Mouse (Mus musculus): ENCODE data around the gene Zbtb26.

Zbtb26 gene

DNA sequence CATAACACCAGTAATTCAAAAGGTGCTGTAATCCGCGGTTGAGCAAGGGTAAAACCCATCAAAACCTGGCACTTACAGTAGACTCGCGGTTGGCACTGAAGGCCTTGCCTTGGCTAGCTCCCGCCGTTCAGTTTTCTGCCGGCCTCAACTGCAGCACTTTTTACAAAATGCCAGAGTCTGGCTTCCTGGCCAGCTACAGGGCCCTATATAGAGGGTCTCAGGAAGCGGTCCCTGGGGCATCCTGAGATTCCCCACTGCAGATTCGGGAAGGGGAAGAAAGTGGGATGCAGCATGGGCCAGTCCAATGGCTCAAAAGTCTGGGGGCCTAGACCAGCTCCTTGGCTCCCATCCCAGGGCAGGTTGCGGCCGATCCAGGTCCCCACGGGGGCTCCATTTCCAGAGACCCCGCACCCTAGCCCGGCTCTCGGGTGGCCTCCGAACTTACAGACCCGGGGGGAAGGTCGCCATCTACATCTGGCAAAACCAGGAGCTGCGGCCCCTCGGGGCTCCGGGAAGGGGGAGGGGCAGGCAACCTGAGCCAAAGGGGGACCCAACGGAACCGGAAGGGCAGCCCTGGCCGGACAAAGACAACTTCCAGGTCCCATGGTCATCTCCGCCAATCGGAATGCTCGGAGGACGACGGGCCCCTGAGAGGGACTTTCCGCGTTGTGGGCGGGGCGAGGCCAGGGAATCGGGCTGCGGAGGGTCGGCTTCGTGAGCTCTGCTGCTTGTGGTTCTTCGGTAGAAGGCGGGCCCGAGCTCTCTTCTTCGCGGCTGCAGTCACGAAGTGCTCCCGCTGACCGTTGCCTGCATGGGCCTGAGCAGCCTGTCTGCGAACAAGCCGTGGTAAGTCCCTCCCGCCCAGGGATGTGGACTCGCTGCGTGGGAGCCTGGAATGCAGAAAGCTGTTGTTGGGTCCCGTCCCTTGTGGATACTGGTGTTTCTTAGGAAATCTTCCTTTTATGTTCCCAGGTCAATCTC is at the start of gene Zbtb26, which contains the start of the genes Zbtb6 and Rabgap1:
TSS of gene Zbtb26 (minus strand) at position 525 of the 981 bp plus-strand sequence.
TSS of gene Zbtb6 (minus strand) at position 561 of the 981 bp plus-strand sequence.
TSS of gene Rabgap1 (plus strand) at position 669 of the 981 bp plus-strand sequence.
- in situ Hi-C loops (cut with MboI; ENCODE audit: low sequenced_read_pairs): no loop called here

DNA sequence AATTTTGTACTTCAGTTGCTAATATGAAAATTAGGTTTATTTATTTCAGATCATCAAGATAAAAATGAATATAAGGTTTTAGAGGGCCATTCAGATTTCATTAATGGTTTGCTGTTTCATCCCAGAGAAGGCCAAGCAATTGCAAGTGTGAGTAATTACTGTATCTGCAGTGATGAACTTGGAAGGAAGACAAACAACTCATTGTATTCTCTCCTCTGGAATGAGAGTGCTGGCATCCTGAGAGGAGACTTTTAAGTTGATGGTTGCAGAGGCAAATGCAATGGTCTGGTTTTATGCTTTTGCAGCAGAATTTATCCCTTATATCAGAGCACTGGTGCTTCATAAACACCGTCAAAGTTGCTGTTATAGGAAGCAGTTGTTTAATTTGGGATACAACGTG is 46.0 kb upstream of the Zbtb26 start:
- in situ Hi-C loops (cut with MboI; ENCODE audit: low sequenced_read_pairs): no loop called here

DNA sequence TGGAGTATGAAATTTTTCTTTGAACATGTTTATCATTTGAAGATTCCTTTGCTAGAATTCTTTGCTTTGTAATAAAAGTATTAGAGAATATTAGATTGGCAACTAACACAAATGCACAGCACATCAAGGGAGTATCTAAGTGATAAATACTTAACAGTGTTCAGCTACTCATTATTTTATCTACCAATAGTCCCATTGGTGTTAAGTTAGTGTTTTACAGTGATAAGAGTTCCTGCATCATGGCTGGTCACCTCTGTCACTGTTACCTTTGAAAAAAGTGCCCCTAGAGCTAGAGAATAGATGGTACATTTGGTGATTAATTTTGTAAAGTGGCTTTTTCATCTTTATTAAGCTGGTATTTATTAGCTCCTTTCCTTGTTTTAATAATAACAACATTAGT is 43.5 kb upstream of the Zbtb26 start:
- in situ Hi-C loops (cut with MboI; ENCODE audit: low sequenced_read_pairs): no loop called here

DNA sequence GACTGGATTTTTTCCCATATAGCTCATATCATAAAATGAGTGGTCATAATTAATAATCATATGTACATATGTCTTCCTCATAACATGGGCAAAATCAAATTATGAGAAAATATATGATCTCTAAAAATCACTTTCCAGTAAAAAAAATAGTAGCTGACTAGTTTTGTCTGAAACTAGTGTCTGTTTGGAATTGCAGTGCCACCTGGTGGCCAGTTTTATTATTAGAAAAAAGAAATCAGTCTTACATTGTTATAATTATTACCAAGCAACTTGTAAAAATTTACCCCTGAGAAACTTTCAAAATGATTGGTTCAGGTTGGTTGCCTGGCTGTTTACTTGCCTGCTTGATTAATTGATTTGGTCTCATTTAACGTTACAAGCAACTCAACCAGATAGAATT is 42.4 kb upstream of the Zbtb26 start:
- in situ Hi-C loops (cut with MboI; ENCODE audit: low sequenced_read_pairs): no loop called here

DNA sequence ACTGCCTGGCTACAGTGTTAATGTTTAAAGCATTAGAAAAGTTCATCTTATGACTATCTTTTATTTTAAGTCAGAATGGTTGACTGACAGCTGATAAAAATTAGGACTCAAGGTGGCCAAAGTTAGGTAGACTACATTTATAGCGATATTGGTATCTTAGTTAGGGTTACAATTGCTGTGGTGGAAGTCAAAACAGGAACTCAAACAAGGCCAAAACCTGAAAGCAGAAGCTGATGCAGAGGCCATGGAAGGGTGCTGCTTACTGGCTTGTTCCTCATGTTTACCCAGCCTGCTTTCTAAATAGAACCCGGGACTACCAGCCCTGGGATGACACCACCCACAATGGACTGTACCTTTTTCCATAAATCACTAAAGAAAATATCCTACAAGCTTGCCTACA is 41.2 kb upstream of the Zbtb26 start:
- in situ Hi-C loops (cut with MboI; ENCODE audit: low sequenced_read_pairs): no loop called here

DNA sequence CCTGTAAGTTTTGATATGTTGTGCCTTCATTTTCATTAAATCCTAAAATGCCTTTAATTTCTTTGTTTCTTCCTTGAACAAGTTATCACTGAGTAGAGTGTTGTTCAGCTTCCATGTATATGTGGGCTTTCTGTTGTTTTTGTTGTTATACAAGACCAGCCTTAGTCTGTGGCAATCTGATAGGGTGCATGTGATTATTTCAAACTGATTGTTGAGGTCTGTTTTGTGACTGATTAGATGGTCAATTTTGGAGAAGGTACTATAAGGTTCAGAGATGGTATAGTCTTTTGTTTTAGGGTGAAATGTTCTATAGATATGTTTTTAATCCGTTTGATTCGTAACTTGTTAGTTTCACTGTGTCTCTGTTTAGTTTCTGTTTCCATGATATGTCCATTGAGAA is 37.1 kb upstream of the Zbtb26 start:
- in situ Hi-C loops (cut with MboI; ENCODE audit: low sequenced_read_pairs): no loop called here

DNA sequence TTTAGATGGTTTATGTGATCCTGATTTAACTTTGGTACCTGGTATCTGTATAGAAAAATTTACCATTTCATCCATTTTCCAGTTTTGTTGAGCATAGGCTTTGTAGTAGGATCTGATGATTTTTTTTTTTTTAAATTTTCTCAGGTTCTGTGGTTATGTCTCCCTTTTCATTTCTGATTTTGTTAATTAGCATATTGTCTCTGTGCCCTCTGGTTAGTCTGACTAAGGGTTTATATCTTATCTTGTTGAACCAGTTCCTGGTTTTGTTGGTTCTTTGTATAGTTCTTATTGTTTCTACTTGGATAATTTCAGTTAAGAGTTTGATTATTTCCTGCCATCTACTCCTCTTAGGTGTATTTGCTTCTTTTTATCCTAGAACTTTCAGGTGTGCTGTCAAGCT is 36.6 kb upstream of the Zbtb26 start:
- in situ Hi-C loops (cut with MboI; ENCODE audit: low sequenced_read_pairs): no loop called here

DNA sequence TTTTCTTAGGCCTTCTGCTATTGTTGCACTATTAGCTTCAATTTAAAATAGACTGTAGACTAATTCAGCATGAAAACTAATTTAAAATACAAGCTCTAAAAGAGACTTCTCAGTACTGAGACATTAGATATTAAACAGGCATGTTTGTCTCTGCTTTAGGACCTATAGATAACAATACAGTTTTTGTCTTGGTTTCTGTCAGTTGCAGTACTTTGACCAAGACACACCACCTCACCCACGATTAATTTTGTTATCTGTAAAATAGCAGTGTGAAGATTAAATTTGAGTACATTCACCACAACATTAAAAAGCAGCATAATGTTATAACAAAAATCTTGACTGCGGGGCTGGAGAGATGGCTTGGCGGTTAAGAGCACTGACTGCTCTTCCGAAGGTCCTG is 23.3 kb upstream of the Zbtb26 start:
- in situ Hi-C loops (cut with MboI; ENCODE audit: low sequenced_read_pairs): no loop called here

DNA sequence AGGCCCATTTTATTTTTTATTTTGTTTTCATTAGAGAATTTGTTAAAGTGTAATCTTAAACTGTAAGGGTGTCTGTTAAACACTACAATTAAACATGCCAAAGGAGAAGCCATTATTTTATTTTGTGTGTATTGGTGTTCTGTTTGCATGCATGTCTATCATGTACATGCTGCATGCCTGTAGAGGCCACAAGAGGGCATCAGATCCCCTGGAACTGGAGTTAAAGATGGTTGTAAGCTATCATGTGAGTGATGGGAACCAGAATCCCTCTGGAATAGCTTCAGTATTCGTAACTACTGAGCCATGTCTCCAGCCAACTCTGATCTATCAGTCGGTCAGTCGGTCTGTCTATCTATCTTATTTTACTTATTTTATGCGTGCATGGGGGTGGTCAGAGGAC is 17.8 kb upstream of the Zbtb26 start:
- in situ Hi-C loops (cut with MboI; ENCODE audit: low sequenced_read_pairs): no loop called here

DNA sequence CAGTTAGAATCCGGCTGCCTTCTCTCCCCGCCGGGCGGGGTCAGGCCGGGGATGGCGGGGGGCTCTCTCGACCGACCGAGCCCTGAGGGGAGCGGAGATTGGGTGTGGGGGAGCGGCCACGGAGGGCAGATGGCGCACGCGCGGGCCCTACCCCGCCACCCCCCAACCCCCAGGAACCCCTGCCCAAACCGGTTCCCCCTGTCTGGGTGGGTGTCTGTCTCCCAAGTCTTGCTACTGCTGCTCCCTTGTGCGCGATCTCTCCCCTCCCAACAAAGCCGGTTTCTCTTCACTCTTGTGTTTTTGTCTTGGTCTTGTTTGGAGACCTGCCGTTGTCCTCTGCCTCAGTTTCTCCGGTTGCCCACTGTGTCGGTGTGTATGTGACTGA is 9.4 kb upstream of the Zbtb26 start:
- in situ Hi-C loops (cut with MboI; ENCODE audit: low sequenced_read_pairs): no loop called here

DNA sequence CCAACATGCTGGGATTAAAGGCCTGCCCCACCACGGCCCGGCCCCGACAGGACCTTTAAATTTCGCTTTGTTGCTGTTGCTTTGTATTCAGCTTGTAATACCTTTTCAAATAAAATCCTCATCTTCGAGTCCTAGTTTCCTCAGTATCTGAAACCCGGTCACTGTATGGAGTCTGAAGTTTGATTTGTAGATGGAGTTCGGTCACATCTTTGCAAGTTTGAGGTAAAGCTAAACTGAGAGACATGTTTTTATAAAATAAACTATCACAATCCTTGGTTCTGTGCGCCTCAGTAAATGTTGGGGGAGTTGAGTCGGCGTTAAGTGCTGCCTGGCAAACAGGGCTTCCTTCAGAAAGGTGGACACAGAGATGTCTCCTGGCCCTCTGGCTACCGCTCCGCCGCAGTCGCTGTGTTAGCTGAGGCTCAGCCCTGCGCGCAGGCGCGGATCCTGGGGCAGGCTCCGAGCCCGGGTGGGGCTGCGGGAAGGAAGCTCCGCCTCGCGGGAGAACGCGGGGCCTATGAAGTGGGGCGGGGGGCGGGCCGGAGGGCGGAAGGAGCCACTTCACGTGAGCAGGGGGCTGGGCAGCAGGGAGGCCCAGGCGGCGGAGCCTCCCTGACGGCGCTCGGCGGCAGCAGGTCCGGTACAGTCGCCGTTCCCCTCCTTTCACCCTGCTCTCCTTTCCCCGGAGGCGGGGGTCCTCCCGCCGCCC is 8.9 kb upstream of the Zbtb26 start:
- in situ Hi-C loops (cut with MboI; ENCODE audit: low sequenced_read_pairs): no loop called here

DNA sequence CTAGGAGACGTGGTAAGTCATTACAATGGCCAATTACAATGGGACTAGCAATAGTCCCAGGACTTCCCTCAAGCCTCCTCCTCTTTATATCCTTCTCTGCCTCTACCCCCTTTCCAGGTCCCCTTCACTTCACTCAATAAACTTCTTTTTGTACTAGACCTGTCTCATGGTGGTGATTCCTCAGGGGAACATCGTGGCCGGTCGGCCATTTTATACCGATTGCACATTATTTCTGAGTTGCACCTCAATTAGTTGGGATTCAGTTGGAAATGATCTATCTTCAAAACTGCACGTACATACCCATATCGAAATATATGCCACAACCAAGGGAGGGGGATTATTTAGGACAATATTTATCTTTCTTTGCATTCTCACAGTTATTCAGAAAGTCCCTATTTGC is 11.3 kb downstream of the Zbtb26 start:
- in situ Hi-C loops (cut with MboI; ENCODE audit: low sequenced_read_pairs): no loop called here

DNA sequence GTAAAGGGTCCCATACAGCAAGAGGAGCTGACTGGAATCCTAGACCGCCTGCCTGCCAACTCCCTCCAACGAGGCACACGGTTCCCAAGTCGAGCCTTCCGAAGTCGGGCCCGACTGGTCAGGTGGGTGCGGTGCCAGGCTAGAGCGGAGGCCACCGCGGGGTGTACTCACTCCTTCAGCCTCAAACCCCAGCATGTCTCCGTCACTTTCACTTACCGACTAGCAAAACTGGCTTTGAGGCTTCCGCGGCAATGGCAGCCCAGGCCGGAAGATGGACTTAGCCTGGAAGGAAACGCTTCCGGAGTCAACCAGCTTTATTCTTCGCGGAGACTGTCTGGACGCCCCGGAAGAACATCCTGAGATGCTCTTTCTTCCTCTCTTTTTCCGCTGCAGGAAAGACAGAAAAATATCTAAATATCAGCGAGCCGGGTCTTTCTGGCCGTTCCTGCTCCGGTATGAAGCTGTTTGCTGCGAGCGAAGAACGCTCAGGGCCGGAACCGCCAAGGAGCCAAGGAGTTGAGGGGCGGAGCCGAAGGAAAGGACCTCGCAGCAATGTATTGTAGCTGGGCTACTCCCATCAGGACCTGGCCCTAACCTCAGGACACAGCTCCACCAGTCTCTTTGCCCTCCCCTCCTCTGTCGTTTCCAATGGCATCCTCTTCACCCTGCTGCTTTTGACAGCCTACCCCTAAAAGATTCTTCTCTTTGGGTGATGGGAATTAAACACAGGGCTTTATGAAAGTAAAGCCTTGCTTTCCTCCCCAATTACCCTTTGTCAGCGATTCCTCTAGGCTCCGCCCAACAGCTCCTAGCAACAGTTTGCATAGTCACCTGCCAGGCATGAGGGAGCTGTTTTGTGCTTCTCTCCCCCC is 12.1 kb downstream of the Zbtb26 start:
- in situ Hi-C loops (cut with MboI; ENCODE audit: low sequenced_read_pairs): no loop called here

DNA sequence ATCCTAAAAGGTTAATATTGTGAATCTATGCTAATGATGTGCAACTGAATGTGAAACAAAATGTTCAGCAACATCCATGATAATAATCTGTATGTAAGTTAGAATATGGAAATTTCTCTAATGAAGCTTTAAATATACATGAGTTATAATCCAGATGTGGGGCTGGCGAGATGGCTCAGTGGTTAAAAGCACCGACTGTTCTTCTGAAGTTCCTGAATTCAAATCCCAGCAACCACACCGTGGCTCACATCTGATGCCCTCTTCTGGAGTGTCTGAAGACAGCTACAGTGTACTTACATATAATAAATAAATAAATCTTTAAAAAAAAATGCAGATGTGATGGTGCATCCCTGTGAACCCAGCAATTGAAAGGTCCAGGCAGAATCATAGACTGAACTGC is 19.3 kb downstream of the Zbtb26 start:
- in situ Hi-C loops (cut with MboI; ENCODE audit: low sequenced_read_pairs): no loop called here

DNA sequence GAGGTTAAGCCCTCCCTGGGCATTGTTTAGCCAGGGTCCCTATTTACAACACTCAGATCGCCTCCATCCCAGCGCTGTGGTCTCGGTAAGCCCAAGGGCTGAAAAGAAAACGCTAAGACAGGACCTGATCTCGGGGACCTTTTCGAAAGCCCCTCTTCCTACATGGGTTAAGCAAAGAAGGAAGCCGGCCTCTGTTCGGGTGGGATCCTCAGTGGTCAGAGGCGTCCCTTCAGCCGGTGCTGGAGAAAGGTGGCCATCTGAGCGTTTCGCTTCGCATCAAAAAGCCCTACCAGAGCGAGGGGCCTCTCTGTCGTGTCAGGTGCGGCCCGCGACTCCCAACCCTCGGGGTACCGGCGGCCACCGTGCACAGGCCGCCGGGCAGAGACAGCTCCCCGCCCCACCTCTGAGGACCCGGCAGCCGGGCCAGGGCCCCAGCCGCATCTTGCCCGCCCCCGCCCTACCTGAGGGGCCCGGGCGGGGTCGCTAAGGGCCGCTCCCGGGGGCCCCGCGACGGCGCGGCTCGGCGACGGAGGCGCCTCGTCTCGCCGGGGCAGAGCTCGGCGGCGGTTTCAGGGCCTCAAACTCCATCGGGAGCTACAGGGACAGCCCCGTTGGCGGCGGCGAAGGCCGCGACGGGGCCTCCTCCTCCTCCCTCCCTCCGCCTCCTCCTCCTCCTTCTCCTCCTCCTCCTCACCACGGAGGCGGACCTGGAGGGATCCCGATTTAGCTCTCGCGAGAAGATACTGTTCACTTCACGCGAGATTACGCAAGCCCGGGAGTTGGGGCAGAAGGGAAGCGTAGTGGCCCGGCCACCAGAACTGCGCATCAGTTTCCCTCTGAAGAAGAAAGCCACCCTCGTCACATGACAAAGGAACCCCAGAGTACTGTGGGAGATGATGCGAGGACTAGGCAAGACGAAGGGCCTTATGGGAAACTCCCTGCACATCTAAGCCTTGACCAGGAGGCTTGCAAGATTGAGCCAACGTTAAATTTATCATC is 20.3 kb downstream of the Zbtb26 start, which contains the start of gene Rc3h2:
TSS of gene Rc3h2 (minus strand) at position 598 of the 999 bp plus-strand sequence.
- in situ Hi-C loops (cut with MboI; ENCODE audit: low sequenced_read_pairs): no loop called here

DNA sequence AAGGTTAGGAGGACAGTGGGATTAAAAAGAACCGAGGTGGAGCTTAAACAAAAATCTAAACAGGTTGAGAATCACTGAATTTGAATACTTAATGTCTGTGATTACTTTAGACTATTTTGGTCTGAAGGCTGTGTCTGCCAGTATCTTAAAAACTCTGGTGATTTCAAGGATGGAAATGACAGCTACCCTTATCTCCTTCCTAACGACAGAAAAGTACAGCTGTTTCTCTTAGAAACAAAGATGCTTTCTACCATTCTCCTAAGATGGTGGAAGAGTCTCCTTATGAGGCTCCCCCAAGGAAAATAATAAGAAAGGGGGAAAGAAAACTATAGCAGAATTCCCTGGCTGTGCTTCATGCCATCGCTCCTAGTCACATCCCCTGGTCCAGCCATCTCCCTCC is 21.0 kb downstream of the Zbtb26 start:
- in situ Hi-C loops (cut with MboI; ENCODE audit: low sequenced_read_pairs): no loop called here

DNA sequence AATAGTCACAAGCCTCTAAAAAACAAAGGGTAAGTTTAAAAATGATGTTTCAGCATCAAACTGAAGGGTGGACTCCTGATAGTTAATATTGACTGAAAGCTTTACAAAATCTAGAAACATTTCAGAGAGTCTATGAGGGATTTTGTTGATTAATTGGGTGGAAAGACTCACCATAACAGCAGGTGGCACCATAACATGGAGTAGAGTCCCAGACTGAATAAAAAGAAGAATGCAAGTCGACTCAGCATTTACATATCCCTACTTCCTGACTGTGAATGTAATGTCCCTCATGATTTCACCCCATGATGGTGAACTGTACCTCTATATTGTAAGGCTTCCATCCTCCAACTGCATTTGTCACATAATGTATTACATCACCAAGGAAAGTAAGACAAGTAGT is 47.4 kb downstream of the Zbtb26 start:
- in situ Hi-C loops (cut with MboI; ENCODE audit: low sequenced_read_pairs): loop anchor here (25.0 kb wide), 1 partner anchor 367 kb away; no protein-coding TSS in a partner anchor

DNA sequence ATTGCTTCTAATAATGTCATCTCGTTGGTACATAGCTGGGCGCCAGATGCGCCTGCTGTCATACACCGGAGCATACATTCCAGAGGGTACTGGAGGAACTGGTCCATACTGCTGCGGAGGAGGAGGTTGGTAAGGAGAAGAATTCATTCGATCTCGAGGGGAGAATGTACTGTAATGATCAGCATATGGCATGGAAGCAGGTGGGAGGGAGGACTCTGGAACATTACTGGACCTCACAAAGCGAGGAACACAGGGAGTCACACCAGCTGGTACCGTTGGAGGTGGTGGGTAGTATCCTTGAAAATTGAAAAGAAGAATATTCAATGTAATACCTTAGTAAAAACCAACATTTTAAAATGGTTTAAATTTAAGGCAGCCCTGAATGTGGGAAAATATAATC is 60.0 kb downstream of the Zbtb26 start:
- in situ Hi-C loops (cut with MboI; ENCODE audit: low sequenced_read_pairs): loop anchor here (10.0 to 25.0 kb wide), 2 partner anchors 112 to 379 kb away; no protein-coding TSS in a partner anchor
